Mouse (Mus musculus): ENCODE data around the gene Mab21l1. TPM values are rescaled to one million over a fixed set of nuclear protein-coding genes. Genes with fewer than 3 reads are reported as not detected.

Gene Mab21l1
- total RNA-seq, 4 experiments from 2014 or later, result 1.7 to 3.0 (median 2.4) TPM

DNA sequence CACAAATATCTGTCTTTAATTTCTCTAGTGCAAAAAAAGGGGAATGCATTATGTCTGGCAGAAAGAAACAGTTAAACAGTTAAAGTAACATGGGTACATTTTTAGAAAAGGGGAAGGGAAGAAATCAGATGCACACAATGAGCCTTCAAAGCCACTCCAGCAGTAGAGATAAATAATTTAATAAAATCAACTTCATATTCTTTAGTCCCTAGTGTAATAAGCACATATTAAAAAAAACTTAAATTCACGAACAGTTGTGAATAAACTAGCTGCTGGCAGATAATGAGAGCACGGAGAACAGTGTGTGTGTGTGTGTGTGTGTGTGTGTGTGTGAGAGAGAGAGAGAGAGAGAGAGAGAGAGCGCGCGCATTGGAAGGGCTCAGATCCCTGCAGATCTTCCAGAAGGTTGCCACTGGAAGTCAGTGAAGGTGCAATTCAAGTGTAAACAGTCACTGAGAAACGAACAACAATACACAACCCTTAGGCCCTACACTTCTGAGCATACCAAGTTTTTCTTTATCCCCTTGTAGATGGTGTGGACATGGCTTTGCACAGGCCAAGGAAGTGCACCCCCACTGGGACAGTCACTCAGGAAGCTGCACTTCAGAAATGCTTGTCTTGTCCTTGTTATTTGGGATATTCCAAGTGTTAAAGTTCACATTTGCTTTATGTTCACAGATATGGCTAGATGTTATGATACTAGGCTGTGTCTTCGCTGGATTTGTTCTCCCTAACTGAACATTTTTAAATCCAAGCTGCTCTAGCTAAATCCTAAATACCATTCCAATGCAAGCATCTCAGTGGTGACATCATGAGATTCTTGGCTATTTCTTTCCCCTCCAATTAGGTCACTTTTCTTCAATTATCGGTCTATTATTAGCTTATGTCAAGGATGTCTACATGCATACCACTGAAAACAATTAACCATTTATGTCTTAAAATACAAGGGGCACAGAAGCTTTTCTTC is 3.3 kb upstream of the Mab21l1 start:
- DNase-seq (ENCODE audit: low spot score in 2 of 2), result no peak

- DNase-seq (ENCODE audit: low spot score in 2 of 2), result peak in 1 of 2 experiments; percentile 36
These were observed 1.9 kb upstream of the Mab21l1 start for GRCm38 (mm10) chr3:55780120-55781070.

DNA sequence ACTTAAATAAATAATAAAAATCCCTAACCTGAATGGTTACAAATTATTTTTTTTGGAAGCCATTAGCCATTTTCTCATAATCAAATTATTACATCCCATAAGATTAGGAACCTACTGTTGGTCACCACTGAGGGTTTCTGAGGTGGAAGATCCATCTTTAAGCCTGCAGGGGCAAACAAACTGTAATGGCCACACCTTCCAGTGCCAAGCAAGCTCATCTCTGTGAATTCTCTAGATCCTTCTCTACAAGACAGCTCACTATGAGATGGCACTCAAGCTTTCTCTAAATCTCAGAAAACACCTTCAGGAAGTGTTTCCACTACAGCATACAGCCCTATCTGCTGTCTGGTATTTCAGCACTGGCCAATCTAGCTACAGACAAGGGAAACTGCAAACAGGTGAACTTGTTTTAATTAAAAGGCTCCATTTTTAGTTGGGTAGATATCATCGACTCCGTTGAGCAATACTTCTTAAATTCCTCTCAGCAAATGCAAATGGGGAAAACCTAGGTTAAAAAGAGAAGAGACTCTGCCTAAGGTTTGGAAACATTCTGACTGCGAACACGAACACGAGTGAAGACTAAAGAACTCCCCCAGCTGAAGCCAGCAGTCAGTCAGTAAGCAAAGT is 768 bp upstream of the Mab21l1 start:
- no peak for DNase-seq (ENCODE audit: low spot score in 2 of 2)

- DNase-seq (ENCODE audit: low spot score in 2 of 2), result peak in 1 of 2 experiments; percentile 40
These were observed 461 bp downstream of the Mab21l1 start for GRCm38 (mm10) chr3:55782771-55783170.

DNA sequence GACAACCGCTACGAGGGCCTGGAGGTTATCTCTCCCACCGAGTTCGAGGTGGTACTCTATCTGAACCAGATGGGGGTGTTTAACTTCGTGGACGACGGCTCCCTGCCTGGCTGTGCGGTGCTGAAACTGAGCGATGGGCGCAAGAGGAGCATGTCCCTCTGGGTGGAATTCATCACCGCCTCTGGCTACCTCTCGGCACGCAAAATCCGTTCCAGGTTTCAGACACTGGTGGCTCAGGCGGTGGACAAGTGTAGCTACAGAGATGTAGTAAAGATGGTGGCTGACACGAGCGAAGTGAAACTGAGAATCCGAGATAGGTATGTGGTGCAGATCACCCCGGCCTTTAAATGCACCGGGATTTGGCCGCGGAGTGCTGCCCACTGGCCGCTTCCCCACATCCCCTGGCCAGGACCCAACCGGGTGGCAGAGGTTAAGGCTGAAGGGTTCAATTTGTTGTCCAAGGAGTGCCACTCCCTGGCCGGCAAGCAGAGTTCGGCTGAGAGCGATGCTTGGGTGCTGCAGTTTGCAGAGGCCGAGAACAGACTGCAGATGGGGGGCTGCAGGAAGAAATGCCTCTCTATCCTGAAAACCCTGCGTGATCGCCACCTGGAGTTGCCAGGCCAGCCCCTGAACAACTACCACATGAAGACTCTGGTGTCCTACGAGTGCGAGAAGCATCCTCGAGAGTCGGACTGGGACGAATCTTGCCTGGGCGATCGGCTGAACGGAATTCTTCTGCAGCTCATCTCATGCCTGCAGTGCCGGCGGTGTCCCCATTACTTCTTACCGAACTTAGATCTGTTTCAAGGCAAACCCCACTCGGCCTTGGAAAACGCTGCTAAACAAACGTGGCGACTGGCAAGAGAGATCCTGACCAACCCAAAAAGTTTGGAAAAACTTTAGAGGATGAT is 1.1 kb downstream of the Mab21l1 start:
- peak; percentile 57 to 61 for DNase-seq (ENCODE audit: low spot score in 2 of 2)

DNA sequence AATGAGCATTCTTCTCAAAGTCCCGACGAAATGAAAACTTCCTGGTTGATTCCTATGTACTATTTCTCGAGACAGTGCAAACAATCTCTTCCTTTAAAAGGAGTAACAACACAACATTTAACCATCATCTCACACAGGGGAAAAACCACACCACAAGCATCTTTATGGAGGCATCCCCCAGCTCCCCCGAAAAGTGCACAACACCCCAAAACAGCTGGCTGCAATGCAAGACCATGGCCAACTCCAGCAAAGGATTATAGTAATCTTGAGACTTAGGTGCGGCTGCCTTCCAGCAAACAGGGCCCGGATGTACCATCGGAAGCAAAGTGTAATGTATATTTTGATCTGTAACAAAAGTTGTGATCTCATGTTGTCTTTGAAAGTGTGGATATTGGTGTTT is 1.8 kb downstream of the Mab21l1 start:
- no peak for DNase-seq (ENCODE audit: low spot score in 2 of 2)

GRCm38 (mm10) chr3:55785266-55785980 is 3.1 kb downstream of the Mab21l1 start:
- DNase-seq (ENCODE audit: low spot score in 2 of 2), result no peak

GRCm38 (mm10) chr3:55785981-55786725 is 3.8 kb downstream of the Mab21l1 start:
- no peak for DNase-seq (ENCODE audit: low spot score in 2 of 2)

DNA sequence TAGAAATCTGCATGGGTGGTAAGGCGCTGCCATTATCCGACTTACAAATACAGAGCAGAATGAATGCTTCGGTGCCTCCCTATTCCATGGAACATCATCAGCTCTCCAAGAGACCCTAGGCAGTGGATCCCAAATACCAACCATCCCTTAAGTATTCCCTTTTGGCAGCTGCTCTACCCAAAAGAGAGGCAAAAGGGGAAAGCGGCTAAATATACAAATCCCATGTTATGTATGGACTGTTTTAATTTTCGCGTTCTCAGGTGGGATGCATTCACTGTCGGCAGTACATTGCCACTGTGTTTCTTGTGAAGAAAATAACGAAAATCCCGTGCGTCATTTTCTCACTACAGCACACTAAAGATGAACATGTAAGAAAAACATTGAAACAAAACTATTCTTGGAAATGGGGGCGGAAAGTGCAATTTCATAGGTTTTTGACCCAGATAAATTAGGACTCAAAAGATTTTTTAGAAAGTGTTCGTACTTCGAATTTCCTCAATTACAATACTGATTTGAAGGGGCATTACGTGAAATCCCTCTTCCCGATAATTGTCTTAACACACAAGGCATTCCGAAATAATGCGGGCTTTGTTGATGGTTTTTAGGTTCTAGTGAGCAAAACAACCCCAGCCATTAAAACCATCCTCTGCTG is 4.7 kb downstream of the Mab21l1 start:
- DNase-seq (ENCODE audit: low spot score in 2 of 2), result no peak

- DNase-seq (ENCODE audit: low spot score in 2 of 2), result peak; percentile 20 to 29
These were observed 5.3 kb downstream of the Mab21l1 start for GRCm38 (mm10) chr3:55787487-55788213.

DNA sequence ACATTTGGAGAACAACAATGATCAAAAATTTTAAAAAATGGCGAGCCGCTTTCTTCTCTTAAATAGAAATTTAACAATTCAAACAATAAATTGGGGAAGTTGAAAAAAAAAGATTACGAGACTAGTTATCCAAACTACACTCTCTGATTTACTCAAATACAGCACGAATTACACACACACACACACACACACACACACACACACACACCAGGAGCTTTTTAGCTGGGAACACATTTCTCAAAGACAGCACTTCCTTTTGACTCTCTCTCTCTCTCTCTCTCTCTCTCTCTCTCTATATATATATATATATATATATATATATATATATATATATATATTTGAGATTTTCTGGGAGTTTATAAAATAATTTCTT is 5.9 kb downstream of the Mab21l1 start:
- no peak for DNase-seq (ENCODE audit: low spot score in 2 of 2)

- DNase-seq (ENCODE audit: low spot score in 2 of 2), result no peak
These were observed 6.4 kb downstream of the Mab21l1 start for GRCm38 (mm10) chr3:55788621-55789201.

DNA sequence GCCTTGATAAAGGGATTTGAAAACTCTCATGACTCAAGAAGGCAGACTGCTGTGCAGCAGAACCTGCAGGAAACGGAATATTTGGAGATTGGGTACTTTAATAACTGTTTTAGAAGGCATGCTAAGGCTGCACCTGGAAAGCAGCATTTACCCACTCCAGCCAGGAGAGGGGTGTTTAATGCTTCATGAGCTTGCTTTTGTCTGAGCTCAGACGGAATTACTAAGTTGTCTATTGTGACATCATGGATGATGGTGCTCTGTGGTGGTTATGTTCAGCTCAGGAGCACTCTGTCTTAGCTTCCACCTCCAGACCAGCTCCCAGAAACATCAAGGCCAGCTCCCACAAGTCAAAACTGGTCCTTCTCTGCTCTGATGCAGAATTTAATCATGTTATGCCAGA is 7.5 kb downstream of the Mab21l1 start:
- DNase-seq (ENCODE audit: low spot score in 2 of 2), result no peak

GRCm38 (mm10) chr3:55790609-55791008 is 8.3 kb downstream of the Mab21l1 start:
- DNase-seq (ENCODE audit: low spot score in 2 of 2), result no peak

- DNase-seq (ENCODE audit: low spot score in 2 of 2), result no peak
These were observed 9.9 kb downstream of the Mab21l1 start for GRCm38 (mm10) chr3:55792251-55792650.

DNA sequence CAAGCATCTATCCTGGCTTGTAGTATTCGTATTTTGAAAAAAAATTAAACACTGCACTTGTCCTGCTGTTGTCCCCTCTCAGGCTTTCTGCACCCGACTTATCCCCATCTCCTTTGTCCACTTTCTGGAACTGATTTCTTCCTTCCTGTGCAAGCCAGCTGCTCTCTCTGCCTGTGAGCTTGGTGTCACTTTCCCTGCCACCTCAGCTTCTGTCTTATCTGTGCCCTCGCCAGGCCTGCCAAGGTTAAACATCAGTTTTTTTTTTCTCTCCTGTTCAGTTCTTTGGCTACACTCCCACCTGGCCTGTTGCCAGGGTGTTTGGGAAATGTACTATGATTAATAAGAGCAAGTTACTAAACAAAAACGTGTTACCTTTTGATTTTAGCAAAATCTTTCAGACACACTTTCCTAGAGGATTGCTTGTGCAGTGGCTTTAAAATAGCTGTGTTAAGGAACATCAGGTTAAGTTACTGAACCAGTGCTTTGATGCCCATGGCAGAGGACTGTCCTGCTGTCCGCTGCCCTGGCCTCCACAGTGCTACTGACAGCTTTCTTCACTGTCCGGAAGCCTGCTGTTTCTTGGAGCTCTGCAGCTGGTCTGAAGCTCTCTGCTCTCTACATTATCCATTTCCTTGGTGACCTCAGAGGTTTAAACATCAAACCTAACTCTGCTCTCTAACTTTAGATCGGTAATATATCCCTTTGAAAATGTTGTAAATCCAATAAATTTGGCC is 11.7 kb downstream of the Mab21l1 start:
- peak; percentile 57 to 65 for DNase-seq (ENCODE audit: low spot score in 2 of 2)

- no peak for DNase-seq (ENCODE audit: low spot score in 2 of 2)
These were observed 12.5 kb downstream of the Mab21l1 start for GRCm38 (mm10) chr3:55794768-55795167.
